In the genomic region with DNA sequence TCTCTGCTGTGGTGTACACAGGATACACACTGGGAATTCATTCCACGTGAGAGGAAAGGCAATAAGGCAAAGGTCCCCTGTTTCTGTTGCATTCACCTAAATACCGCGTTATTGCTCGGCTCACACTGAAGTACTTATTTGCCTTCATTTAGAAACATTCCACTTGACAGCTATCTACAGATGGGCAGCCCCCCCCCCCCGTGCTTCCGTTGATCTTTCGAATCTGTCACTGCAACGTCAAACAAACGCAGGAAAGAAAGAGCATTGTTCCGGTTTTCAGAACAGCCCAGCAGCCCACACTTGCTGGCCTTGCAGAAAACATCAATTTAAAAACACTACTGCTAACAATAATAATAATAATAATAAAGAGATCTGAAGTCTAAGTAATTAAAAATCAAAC, we compare ENCODE assay signal across 8 mouse cellular contexts. TPM values are rescaled to one million over a fixed set of nuclear protein-coding genes. Genes with fewer than 3 reads are reported as not detected.
A peak's percentile ranks its signal among the peaks of the same experiment; 100 is the strongest.
DNase-seq lines count a peak whose midpoint lies in the region; ATAC-seq and TF ChIP-seq lines count a peak whose summit lies in the region.

No protein-coding gene starts in this region.

- TF ChIP-seq CTCF in lung, adult 2 months (IDR thresholded peaks at IDR 0.05; ENCODE audit: insufficient read depth, low read length): no peak

- no peaks in the 10 kb centered on the region for H3K27me3 ChIP-seq in embryonic facial prominence, embryonic 15.5 days
- peaks cover 5% of the 10 kb centered on the region for H3K27me3 ChIP-seq in limb, embryonic 12.5 days

- H3K4me2 ChIP-seq in embryonic facial prominence, embryonic 15.5 days (replicated peaks): peak overlapping the region; percentile 82
- H3K4me2 ChIP-seq in limb, embryonic 12.5 days: peak overlapping the region; percentile 87

- no peak overlapping the region for H3K9ac ChIP-seq in embryonic facial prominence, embryonic 15.5 days
- peak overlapping the region; percentile 54 for H3K9ac ChIP-seq in limb, embryonic 12.5 days (replicated peaks)

- H3K4me3 ChIP-seq in lung, adult 2 months (replicated peaks; ENCODE audit: extremely low read depth, low read depth, low read length): peak overlapping the region; percentile 45
- peak overlapping the region; percentile 36 for H3K4me3 ChIP-seq in embryonic facial prominence, embryonic 15.5 days (replicated peaks)
- peak overlapping the region; percentile 72 for H3K4me3 ChIP-seq in limb, embryonic 12.5 days (replicated peaks)

- no peak for ATAC-seq in embryonic facial prominence, embryonic 15.5 days (ENCODE audit: insufficient number of reproducible peaks, low FRiP score, low TSS enrichment, low read depth)
- no peak for ATAC-seq in limb, embryonic 12.5 days (ENCODE audit: insufficient number of reproducible peaks, insufficient read depth, low FRiP score, low TSS enrichment, low read depth)
- ATAC-seq in frontal cortex, adult (ENCODE audit: low TSS enrichment): no peak

- no peak for DNase-seq in lung, adult 2 months
- no peak for DNase-seq in lung, postnatal 10 days
- peak; percentile 26 to 32 for DNase-seq in natural killer cell, adult 2 months (ENCODE audit: low spot score in 2 of 2)
- DNase-seq in adrenal gland, adult 18-20 months (ENCODE audit: low spot score in 2 of 2): no peak
- no peak for DNase-seq in cerebellum, adult 9-11 months

- H3K27ac ChIP-seq in embryonic facial prominence, embryonic 15.5 days (replicated peaks): no peak overlapping the region
- H3K27ac ChIP-seq in limb, embryonic 12.5 days: no peak overlapping the region

- H3K36me3 ChIP-seq in embryonic facial prominence, embryonic 15.5 days: no peaks in the 10 kb centered on the region
- H3K36me3 ChIP-seq in limb, embryonic 12.5 days: no peaks in the 10 kb centered on the region

- H3K9me3 ChIP-seq in embryonic facial prominence, embryonic 15.5 days (replicated peaks): no peaks in the 10 kb centered on the region
- no peaks in the 10 kb centered on the region for H3K9me3 ChIP-seq in limb, embryonic 12.5 days

- no peak for TF ChIP-seq POLR2A in lung, adult 2 months (IDR thresholded peaks at IDR 0.05; ENCODE audit: borderline replicate concordance, extremely low read depth, low read depth, low read length)

- peaks cover 3% of the 10 kb centered on the region; the same call in 1 of the 2 replicates for H3K4me1 ChIP-seq in lung, adult 2 months (ENCODE audit: control insufficient read depth, insufficient read depth, low read length)
- H3K4me1 ChIP-seq in embryonic facial prominence, embryonic 15.5 days: no peaks in the 10 kb centered on the region
- H3K4me1 ChIP-seq in limb, embryonic 12.5 days (replicated peaks): peaks cover 7% of the 10 kb centered on the region; the same call in 1 of the 2 replicates

- WGBS in lung, adult 2 months: 10% methylated on average over 10 of the region's 10 CpGs
- WGBS in embryonic facial prominence, embryonic 15.5 days: 22% methylated on average over 10 of the region's 10 CpGs
- WGBS in limb, embryonic 12.5 days: 53% methylated on average over 10 of the region's 10 CpGs

RNA-seq across cellular contexts. Expression of gene Kctd12, which starts 2.6 kb away (rescaled TPM):
- polyA plus RNA-seq in lung, adult 2 months (2012; rRNA removed): 25.9 and 39.0 TPM in 2 replicates
- polyA plus RNA-seq in embryonic facial prominence, embryonic 15.5 days (2015; fragmentation: Nextera tagmentation; extraction: Ambion mirVana): 32.1 and 33.8 TPM in 2 replicates
- polyA plus RNA-seq in limb, embryonic 12.5 days (2016; fragmentation: Nextera tagmentation; extraction: Ambion mirVana): 15.8 and 20.9 TPM in 2 replicates
- total RNA-seq in adrenal gland, adult 18-20 months (2021): 10 to 100 TPM; 26.4 to 30.4 TPM

Comparison
In these comparisons a context has a peak if more than half of its experiments do, and no peak if none do; other contexts are left out.
1. DNase-seq: peak in natural killer cell, adult 2 months (2 of 2); none in lung, adult 2 months (single experiment), lung, postnatal 10 days (single experiment), adrenal gland, adult 18-20 months (0 of 2) and cerebellum, adult 9-11 months (single experiment).
2. Peak in every context shown above with its lines, with median percentiles within 50 percentile points of each other: H3K4me3 ChIP-seq.